Mouse (Mus musculus) forebrain, embryonic 16.5 days (tissue): ENCODE data around the gene 6030458C11Rik. TPM values are rescaled to one million over a fixed set of nuclear protein-coding genes. Genes with fewer than 3 reads are reported as not detected.

ENCODE experiments used
- ATAC-seq: fragments of 200-750 bp; cut with Nextera tagmentation; 2 replicates; pipeline ENCODE4 v1.8.0; 2017; ENCODE audit warnings: mild to moderate bottlenecking, moderate library complexity
- H3K27ac ChIP-seq: fragments of 300-500 bp; sonication (generic); 2 replicates; pipeline ENCODE4 v1.5.1; 2014; ENCODE audit warnings: low read length, control low read depth
- H3K27me3 ChIP-seq: fragments of 300-500 bp; sonication (generic); replicated peaks from 2 replicates; pipeline ENCODE4 v1.6.1; 2014; ENCODE audit warnings: low read length; ENCODE audit not compliant: control insufficient read depth, insufficient read depth
- H3K36me3 ChIP-seq: fragments of 300-500 bp; sonication (generic); 2 replicates; pipeline ENCODE4 v1.6.1; 2014; ENCODE audit not compliant: control insufficient read depth, insufficient read depth
- H3K4me1 ChIP-seq: fragments of 300-500 bp; sonication (generic); replicated peaks from 2 replicates; pipeline ENCODE4 v1.6.1; 2014; ENCODE audit warnings: low read length; ENCODE audit not compliant: control insufficient read depth, insufficient read depth
- H3K4me2 ChIP-seq: fragments of 300-500 bp; sonication (generic); 2 replicates; pipeline ENCODE4 v1.6.1; 2014; ENCODE audit warnings: mild to moderate bottlenecking, low read length, control low read depth
- H3K4me3 ChIP-seq: fragments of 300-500 bp; sonication (generic); replicated peaks from 2 replicates; pipeline ENCODE4 v1.5.1; 2014; ENCODE audit warnings: mild to moderate bottlenecking, low read length, control low read depth
- H3K9ac ChIP-seq: fragments of 300-500 bp; sonication (generic); replicated peaks from 2 replicates; pipeline ENCODE4 v1.6.1; 2014; ENCODE audit warnings: low read depth, low read length, control low read depth
- H3K9me3 ChIP-seq: fragments of 300-500 bp; sonication (generic); 2 replicates; pipeline ENCODE4 v1.6.1; 2016; ENCODE audit warnings: low read length; ENCODE audit not compliant: control insufficient read depth
- WGBS: fragments of 180-500 bp; shearing (Covaris S2); extraction: QIAGEN DNeasy Blood & Tissue Kit; methylation state at CpG from one replicate; pipeline ENCODE4 v1.1.7; 2014; 5-methylcytosine and 5-hydroxymethylcytosine counted together
- polyA plus RNA-seq: library from polyadenylated mRNA; unstranded; fragments of >200 nt; fragmentation: Nextera tagmentation; extraction: Ambion mirVana; gene quantifications from 2 replicates; pipeline ENCODE4 v1.2.1, GENCODE M21; 2015

The 6030458C11Rik gene
- polyA plus RNA-seq, 1 experiment from 2014 or later, result 36.9 TPM

- H3K27ac ChIP-seq, result no peak overlapping the region
- H3K27me3 ChIP-seq, result no peaks in the 10 kb centered on the region
- H3K9me3 ChIP-seq, result no peaks in the 10 kb centered on the region
- H3K4me2 ChIP-seq, result no peak overlapping the region
- peaks cover 41% of the 10 kb centered on the region for H3K36me3 ChIP-seq
- H3K4me3 ChIP-seq, result no peak overlapping the region
- no peak overlapping the region for H3K9ac ChIP-seq
- 94% methylated on average over 4 of the region's 4 CpGs for WGBS
- no peaks in the 10 kb centered on the region for H3K4me1 ChIP-seq
- no peak for ATAC-seq
Observed at GRCm38 (mm10) chr15:12849373-12849772, 24.9 kb upstream of the 6030458C11Rik start.

DNA sequence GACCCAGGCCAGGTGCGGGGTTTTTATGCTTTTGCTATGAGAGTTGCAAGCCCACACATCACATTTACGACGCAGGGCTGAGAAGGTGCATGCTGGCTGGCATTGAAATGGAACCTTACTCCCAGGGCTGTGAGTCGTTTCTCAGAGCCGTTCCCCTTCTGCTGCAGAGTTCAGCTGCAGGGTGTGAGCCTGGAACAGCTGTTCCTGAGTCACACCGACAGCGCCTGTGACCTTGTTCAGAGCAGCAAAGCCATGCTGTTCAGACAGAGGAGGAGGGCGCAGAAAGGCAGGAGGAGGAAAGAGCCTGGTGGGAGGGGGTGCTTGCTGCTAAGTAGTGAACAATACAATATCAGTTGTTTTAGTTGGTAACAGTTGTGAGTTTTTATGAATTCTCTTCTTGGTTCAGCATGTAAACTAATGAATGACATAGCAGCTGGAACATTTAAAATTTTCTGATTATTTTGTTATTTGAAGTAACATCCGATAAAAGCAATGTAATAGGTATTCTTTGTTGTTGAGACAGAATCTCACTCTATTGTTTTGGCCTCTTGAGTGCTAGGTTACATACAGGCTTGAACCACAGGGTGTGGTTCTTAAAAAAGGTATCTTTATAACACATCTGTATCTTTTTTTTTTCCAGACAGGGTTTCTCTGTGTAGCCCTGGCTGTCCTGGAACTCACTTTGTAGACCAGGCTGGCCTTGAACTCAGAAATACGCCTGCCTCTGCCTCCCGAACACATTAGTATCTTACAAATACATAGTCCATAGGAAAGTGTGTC lies 23.9 kb upstream of the 6030458C11Rik start:
- WGBS, result 87% methylated on average over 11 of the region's 11 CpGs
- no peak overlapping the region for H3K4me3 ChIP-seq
- H3K27ac ChIP-seq, result no peak overlapping the region
- ATAC-seq, result no peak
- H3K27me3 ChIP-seq, result no peaks in the 10 kb centered on the region
- H3K9me3 ChIP-seq, result no peaks in the 10 kb centered on the region
- H3K4me2 ChIP-seq, result no peak overlapping the region
- H3K4me1 ChIP-seq, result no peaks in the 10 kb centered on the region
- H3K9ac ChIP-seq, result no peak overlapping the region
- H3K36me3 ChIP-seq, result peaks cover 43% of the 10 kb centered on the region

- no peaks in the 10 kb centered on the region for H3K27me3 ChIP-seq
- H3K4me2 ChIP-seq, result no peak overlapping the region
- H3K4me3 ChIP-seq, result no peak overlapping the region
- 82% methylated on average over 7 of the region's 7 CpGs for WGBS
- no peak overlapping the region for H3K27ac ChIP-seq
- no peaks in the 10 kb centered on the region for H3K9me3 ChIP-seq
- no peaks in the 10 kb centered on the region for H3K4me1 ChIP-seq
- ATAC-seq, result no peak
- peaks cover 35% of the 10 kb centered on the region for H3K36me3 ChIP-seq
- no peak overlapping the region for H3K9ac ChIP-seq
Observed at GRCm38 (mm10) chr15:12842833-12843232, 18.4 kb upstream of the 6030458C11Rik start.

DNA sequence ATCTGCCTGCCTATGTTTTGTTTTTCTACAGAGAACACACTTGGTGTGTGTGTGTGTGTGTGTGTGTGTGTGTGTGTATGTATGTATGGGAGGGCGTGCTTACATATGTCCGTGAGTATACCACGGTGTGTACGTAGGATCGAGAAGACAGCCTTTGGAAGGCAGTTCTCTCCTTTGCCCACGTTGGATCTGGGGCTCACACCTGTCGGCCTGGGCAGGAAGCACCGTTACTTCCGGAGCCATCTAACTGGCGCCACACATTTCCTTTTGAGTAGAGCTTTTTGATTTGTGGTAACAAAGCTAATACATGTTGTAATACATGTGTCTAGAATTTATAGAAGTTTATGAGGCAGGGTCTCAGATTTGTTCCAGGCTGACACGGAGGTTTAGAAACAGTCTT lies 16.3 kb upstream of the 6030458C11Rik start:
- Histone ChIP-seq H3K4me2 (no peak overlapping the region), H3K9me3 (no peaks in the 10 kb centered on the region), H3K27me3 (no peaks in the 10 kb centered on the region), H3K36me3 (peaks cover 49% of the 10 kb centered on the region), H3K27ac (no peak overlapping the region), H3K9ac (no peak overlapping the region), H3K4me1 (no peaks in the 10 kb centered on the region), H3K4me3 (no peak overlapping the region)
- ATAC-seq, result no peak
- WGBS, result 98% methylated on average over 11 of the region's 11 CpGs

DNA sequence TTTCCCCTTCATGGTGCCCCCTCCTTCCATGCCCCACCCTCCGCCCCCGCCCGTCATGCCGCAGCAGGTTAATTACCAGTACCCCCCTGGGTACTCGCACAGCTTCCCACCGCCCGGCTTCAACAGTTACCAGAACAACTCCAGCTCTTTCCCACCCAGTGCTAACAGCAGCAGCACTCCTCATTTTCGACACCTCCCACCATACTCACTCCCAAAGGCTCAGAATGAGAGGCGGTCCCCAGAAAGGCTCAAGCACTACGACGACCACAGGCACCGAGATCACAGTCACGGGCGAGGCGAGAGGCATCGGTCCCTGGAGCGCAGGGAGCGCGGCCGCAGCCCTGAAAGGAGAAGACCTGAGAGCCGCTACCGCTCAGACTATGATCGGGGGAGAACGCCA lies 9.8 kb upstream of the 6030458C11Rik start:
- Histone ChIP-seq H3K9ac (no peak overlapping the region), H3K27me3 (no peaks in the 10 kb centered on the region), H3K4me1 (peaks cover 4% of the 10 kb centered on the region), H3K4me3 (no peak overlapping the region), H3K4me2 (no peak overlapping the region), H3K36me3 (peaks cover 45% of the 10 kb centered on the region), H3K9me3 (no peaks in the 10 kb centered on the region), H3K27ac (no peak overlapping the region)
- 89% methylated on average over 24 of the region's 24 CpGs for WGBS
- ATAC-seq, result no peak

- 98% methylated on average over 31 of the region's 31 CpGs for WGBS
Observed at GRCm38 (mm10) chr15:12833385-12833784, 8.9 kb upstream of the 6030458C11Rik start.

DNA sequence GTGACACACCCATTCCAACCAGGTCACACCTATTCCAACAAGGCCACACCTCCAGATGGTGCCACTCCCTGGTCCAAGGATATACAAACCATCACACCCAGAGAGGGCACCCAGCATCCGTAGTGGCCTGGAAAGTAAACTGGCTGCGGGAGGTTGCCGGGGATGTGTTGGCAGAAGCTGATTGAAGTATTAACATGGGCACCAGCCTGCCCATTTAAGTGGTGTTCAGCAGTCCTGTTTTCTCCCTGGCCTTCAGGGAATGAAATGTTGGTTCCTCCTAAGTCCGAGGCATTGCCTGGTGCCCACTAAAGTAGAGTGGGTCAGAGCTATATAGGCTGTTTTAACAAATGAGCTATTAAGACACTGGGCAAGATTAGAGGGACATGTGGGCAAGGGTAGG lies 8.2 kb upstream of the 6030458C11Rik start:
- no peak for ATAC-seq
- Histone ChIP-seq H3K9me3 (no peaks in the 10 kb centered on the region), H3K4me3 (no peak overlapping the region), H3K4me2 (no peak overlapping the region), H3K27me3 (no peaks in the 10 kb centered on the region), H3K36me3 (peaks cover 49% of the 10 kb centered on the region), H3K27ac (no peak overlapping the region), H3K4me1 (peaks cover 4% of the 10 kb centered on the region), H3K9ac (no peak overlapping the region)
- 95% methylated on average over 4 of the region's 4 CpGs for WGBS

More at GRCm38 (mm10) chr15:12833385-12833784, 8.9 kb upstream of the 6030458C11Rik start:
- peaks cover 51% of the 10 kb centered on the region for H3K36me3 ChIP-seq
- no peak overlapping the region for H3K9ac ChIP-seq
- H3K9me3 ChIP-seq, result no peaks in the 10 kb centered on the region
- H3K4me1 ChIP-seq, result peaks cover 4% of the 10 kb centered on the region
- ATAC-seq, result no peak
- H3K27ac ChIP-seq, result no peak overlapping the region
- H3K4me2 ChIP-seq, result no peak overlapping the region
- H3K4me3 ChIP-seq, result no peak overlapping the region
- H3K27me3 ChIP-seq, result no peaks in the 10 kb centered on the region

GRCm38 (mm10) chr15:12829878-12830277 lies 5.4 kb upstream of the 6030458C11Rik start:
- Histone ChIP-seq H3K27me3 (no peaks in the 10 kb centered on the region), H3K9ac (no peak overlapping the region), H3K4me3 (no peak overlapping the region), H3K4me2 (no peak overlapping the region), H3K9me3 (no peaks in the 10 kb centered on the region), H3K4me1 (peaks cover 13% of the 10 kb centered on the region), H3K27ac (no peak overlapping the region), H3K36me3 (peaks cover 35% of the 10 kb centered on the region)
- WGBS, result 97% methylated on average over 3 of the region's 3 CpGs
- no peak for ATAC-seq

GRCm38 (mm10) chr15:12825408-12825807 lies 959 bp upstream of the 6030458C11Rik start:
- H3K9ac ChIP-seq, result peak overlapping the region; percentile 85
- H3K36me3 ChIP-seq, result peaks cover 22% of the 10 kb centered on the region
- peak overlapping the region; percentile 99 for H3K4me3 ChIP-seq
- WGBS, result 51% methylated on average over 12 of the region's 12 CpGs
- H3K4me1 ChIP-seq, result peaks cover 20% of the 10 kb centered on the region
- H3K27me3 ChIP-seq, result no peaks in the 10 kb centered on the region
- no peak overlapping the region for H3K27ac ChIP-seq
- no peaks in the 10 kb centered on the region for H3K9me3 ChIP-seq
- H3K4me2 ChIP-seq, result peak overlapping the region; percentile 81
- no peak for ATAC-seq
